Mouse (Mus musculus): Measurements from ENCODE around the gene Nudt4.

GRCm38 (mm10) chr10:95585554-95585953, 21.6 kb upstream of the Nudt4 start:
- TF ChIP-seq CTCF (IDR thresholded peaks at IDR 0.05; ENCODE audit: low read depth), result no peak
- TF ChIP-seq EP300 (IDR thresholded peaks at IDR 0.05; ENCODE audit: low read depth), result no peak

Measured in heart, postnatal 0 days (tissue).